Mouse (Mus musculus) stomach, postnatal 0 days (tissue): ENCODE results near the gene Grtp1. TPM values are rescaled to one million over a fixed set of nuclear protein-coding genes. Genes with fewer than 3 reads are reported as not detected.

Experiments
- ATAC-seq: fragments of 200-750 bp; cut with Nextera tagmentation; 2 replicates; pipeline ENCODE4 v1.8.0; 2017; ENCODE audit not compliant: low FRiP score, low TSS enrichment
- DNase-seq: peaks from one replicate; pipeline ENCODE4 v3.0.0-alpha.2; 2016; ENCODE audit warnings: low spot score
- H3K27ac ChIP-seq: fragments of 300-500 bp; sonication (generic); replicated peaks from 2 replicates; pipeline ENCODE4 v1.5.1; 2014; ENCODE audit warnings: mild to moderate bottlenecking, control low read depth
- H3K27me3 ChIP-seq: fragments of 300-500 bp; sonication (generic); 2 replicates; pipeline ENCODE4 v1.6.1; 2014; ENCODE audit warnings: low read length; ENCODE audit not compliant: control insufficient read depth, insufficient read depth
- H3K36me3 ChIP-seq: fragments of 300-500 bp; sonication (generic); 2 replicates; pipeline ENCODE4 v1.6.1; 2014; ENCODE audit warnings: low read length, mixed read lengths; ENCODE audit not compliant: control insufficient read depth, insufficient read depth
- H3K4me1 ChIP-seq: fragments of 300-500 bp; sonication (generic); replicated peaks from 2 replicates; pipeline ENCODE4 v1.6.1; 2014; ENCODE audit warnings: antibody characterized with exemption; ENCODE audit not compliant: control insufficient read depth, insufficient read depth
- H3K4me2 ChIP-seq: fragments of 300-500 bp; sonication (generic); replicated peaks from 2 replicates; pipeline ENCODE4 v1.6.1; 2014; ENCODE audit warnings: low read depth, mild to moderate bottlenecking, control low read depth, moderate library complexity
- H3K4me3 ChIP-seq: fragments of 300-500 bp; sonication (generic); 2 replicates; pipeline ENCODE4 v1.5.1; 2014; ENCODE audit warnings: low read depth, low read length, control low read depth
- H3K9ac ChIP-seq: fragments of 300-500 bp; sonication (generic); 2 replicates; pipeline ENCODE4 v1.6.1; 2014; ENCODE audit warnings: mild to moderate bottlenecking, low read length, control low read depth, mixed read lengths
- H3K9me3 ChIP-seq: fragments of 300-500 bp; sonication (generic); 2 replicates; pipeline ENCODE4 v1.6.1; 2016; ENCODE audit warnings: low read length; ENCODE audit not compliant: control insufficient read depth
- CTCF ChIP-seq: IDR thresholded peaks from 2 replicates; pipeline ENCODE4 v1.5.1; 2016; ENCODE audit warnings: antibody characterized with exemption, low read depth, mild to moderate bottlenecking, moderate library complexity
- EP300 ChIP-seq: optimal IDR thresholded peaks from 2 replicates; pipeline ENCODE3; 2016; ENCODE audit warnings: antibody characterized with exemption
- WGBS: fragments of 180-500 bp; shearing (Covaris S2); extraction: QIAGEN DNeasy Blood & Tissue Kit; methylation state at CpG from one replicate; pipeline ENCODE4 v1.1.7; 2014; 5-methylcytosine and 5-hydroxymethylcytosine counted together
- polyA plus RNA-seq: library from polyadenylated mRNA; unstranded; fragments of >200 nt; fragmentation: Nextera tagmentation; extraction: Ambion mirVana; gene quantifications from 2 replicates; pipeline ENCODE4 v1.2.1, GENCODE M21; 2015

The Grtp1 gene
- polyA plus RNA-seq, 1 experiment from 2014 or later: 31.8 TPM

DNA sequence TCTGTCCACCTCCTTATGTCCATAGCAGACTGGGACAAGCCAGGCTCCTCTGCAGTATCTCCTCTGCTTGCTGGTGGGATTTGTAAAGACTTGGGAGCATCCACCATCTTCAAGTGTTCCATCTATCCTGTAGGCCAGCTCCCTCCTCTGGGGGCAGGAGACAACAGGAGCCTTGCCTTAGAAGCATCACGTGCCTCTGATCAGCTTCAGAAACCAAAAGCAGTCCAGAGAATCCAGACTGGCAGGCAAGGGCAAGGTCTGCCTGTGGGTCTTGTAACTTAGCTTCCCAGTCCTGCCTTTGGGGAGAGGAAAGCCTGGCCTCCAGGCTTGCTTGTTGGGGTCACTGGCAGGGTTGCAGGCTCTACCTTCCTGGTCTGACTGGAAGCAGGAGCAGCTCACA, 24.8 kb downstream of the Grtp1 start:
- no peak for DNase-seq
- Histone ChIP-seq H3K27ac (no peak overlapping the region), H3K36me3 (peaks cover 36% of the 10 kb centered on the region), H3K4me1 (no peaks in the 10 kb centered on the region), H3K4me3 (no peak overlapping the region), H3K27me3 (no peaks in the 10 kb centered on the region), H3K9ac (no peak overlapping the region), H3K4me2 (no peak overlapping the region), H3K9me3 (no peaks in the 10 kb centered on the region)
- no peak for ATAC-seq
- WGBS: 78% methylated on average over 1 of the region's 1 CpGs
- TF ChIP-seq CTCF (no peak), EP300 (no peak)

- no peak overlapping the region for H3K4me2 ChIP-seq
- H3K36me3 ChIP-seq: peaks cover 36% of the 10 kb centered on the region
- DNase-seq (no peak), ATAC-seq (no peak)
- no peaks in the 10 kb centered on the region for H3K9me3 ChIP-seq
- H3K4me1 ChIP-seq: no peaks in the 10 kb centered on the region
- H3K27ac ChIP-seq: no peak overlapping the region
- TF ChIP-seq EP300: no peak
- no peak for TF ChIP-seq CTCF
- no peaks in the 10 kb centered on the region for H3K27me3 ChIP-seq
- H3K9ac ChIP-seq: no peak overlapping the region
- WGBS: 80% methylated on average over 4 of the region's 4 CpGs
- H3K4me3 ChIP-seq: no peak overlapping the region
Observed at GRCm38 (mm10) chr8:13174811-13175210, 25.6 kb downstream of the Grtp1 start.

- Histone ChIP-seq H3K4me3 (no peak overlapping the region), H3K27ac (no peak overlapping the region), H3K9ac (no peak overlapping the region), H3K27me3 (no peaks in the 10 kb centered on the region), H3K9me3 (no peaks in the 10 kb centered on the region), H3K4me2 (no peak overlapping the region), H3K4me1 (no peaks in the 10 kb centered on the region), H3K36me3 (peaks cover 40% of the 10 kb centered on the region)
- TF ChIP-seq EP300: no peak
- no peak for TF ChIP-seq CTCF
- 77% methylated on average over 4 of the region's 4 CpGs for WGBS
- ATAC-seq: no peak
- no peak for DNase-seq
Observed at GRCm38 (mm10) chr8:13174305-13174704, 26.1 kb downstream of the Grtp1 start.

GRCm38 (mm10) chr8:13170510-13170909, 29.9 kb downstream of the Grtp1 start:
- Histone ChIP-seq H3K27ac (no peak overlapping the region), H3K4me3 (no peak overlapping the region), H3K4me1 (no peaks in the 10 kb centered on the region), H3K27me3 (no peaks in the 10 kb centered on the region), H3K4me2 (no peak overlapping the region), H3K9me3 (no peaks in the 10 kb centered on the region), H3K9ac (no peak overlapping the region), H3K36me3 (peaks cover 47% of the 10 kb centered on the region)
- ATAC-seq: no peak
- no peak for TF ChIP-seq EP300
- no peak for TF ChIP-seq CTCF
- 44% methylated on average over 1 of the region's 1 CpGs for WGBS
- DNase-seq: no peak

GRCm38 (mm10) chr8:13164361-13164760, 36.1 kb downstream of the Grtp1 start:
- Histone ChIP-seq H3K36me3 (peaks cover 18% of the 10 kb centered on the region), H3K4me1 (peaks cover 4% of the 10 kb centered on the region), H3K9ac (no peak overlapping the region), H3K27me3 (no peaks in the 10 kb centered on the region), H3K9me3 (no peaks in the 10 kb centered on the region), H3K4me2 (no peak overlapping the region), H3K27ac (no peak overlapping the region), H3K4me3 (no peak overlapping the region)
- DNase-seq (no peak), ATAC-seq (no peak)
- WGBS: 79% methylated on average over 5 of the region's 5 CpGs
- TF ChIP-seq EP300: no peak
- no peak for TF ChIP-seq CTCF

DNA sequence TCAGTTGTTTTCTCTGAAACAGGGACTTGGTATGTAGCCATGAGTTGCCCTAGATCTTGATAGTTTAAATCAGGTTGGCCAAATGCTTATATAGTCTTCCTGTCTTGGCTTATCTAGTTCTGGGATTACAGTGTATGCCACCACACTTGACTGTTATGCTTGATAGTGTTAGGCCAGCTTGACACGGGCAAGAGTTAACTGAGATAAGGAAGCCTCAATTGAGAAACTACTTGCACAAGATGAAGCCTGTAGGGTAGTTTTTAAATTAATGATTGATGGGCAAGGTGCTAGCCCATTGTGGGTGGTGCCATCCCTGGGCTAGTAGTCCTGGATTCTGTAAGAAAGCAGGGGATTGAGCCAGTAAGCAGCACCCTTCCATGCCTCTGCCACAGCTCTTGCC, 36.9 kb downstream of the Grtp1 start:
- no peaks in the 10 kb centered on the region for H3K27me3 ChIP-seq
- 86% methylated on average over 1 of the region's 1 CpGs for WGBS
- H3K27ac ChIP-seq: no peak overlapping the region
- H3K36me3 ChIP-seq: peaks cover 13% of the 10 kb centered on the region
- DNase-seq (no peak), ATAC-seq (no peak)
- no peak overlapping the region for H3K4me2 ChIP-seq
- no peaks in the 10 kb centered on the region for H3K9me3 ChIP-seq
- peaks cover 4% of the 10 kb centered on the region for H3K4me1 ChIP-seq
- TF ChIP-seq EP300: no peak
- no peak for TF ChIP-seq CTCF
- H3K9ac ChIP-seq: no peak overlapping the region
- no peak overlapping the region for H3K4me3 ChIP-seq
